Mouse (Mus musculus): ENCODE results near the gene Tpsg1. TPM values are rescaled to one million over a fixed set of nuclear protein-coding genes. Genes with fewer than 3 reads are reported as not detected.

Gene Tpsg1
- total RNA-seq, 2 experiments from 2014 or later = not detected

GRCm38 (mm10) chr17:25405224-25405895 lies 36.3 kb downstream of the Tpsg1 start:
- no peak for DNase-seq (ENCODE audit: extremely low spot score in 1 of 2, low spot score in 2 of 2)
- intact Hi-C loops (cut with DNase I) = no loop called here

GRCm38 (mm10) chr17:25406011-25406441 lies 37.0 kb downstream of the Tpsg1 start:
- intact Hi-C loops (cut with DNase I) = no loop called here
- DNase-seq (ENCODE audit: extremely low spot score in 1 of 2, low spot score in 2 of 2) = peak in 1 of 2 experiments; percentile 74

GRCm38 (mm10) chr17:25407352-25407751 lies 38.3 kb downstream of the Tpsg1 start:
- intact Hi-C loops (cut with DNase I) = no loop called here
- DNase-seq (ENCODE audit: extremely low spot score in 1 of 2, low spot score in 2 of 2) = peak; percentile 51 to 58

GRCm38 (mm10) chr17:25408302-25408999 lies 39.4 kb downstream of the Tpsg1 start:
- intact Hi-C loops (cut with DNase I) = no loop called here

DNA sequence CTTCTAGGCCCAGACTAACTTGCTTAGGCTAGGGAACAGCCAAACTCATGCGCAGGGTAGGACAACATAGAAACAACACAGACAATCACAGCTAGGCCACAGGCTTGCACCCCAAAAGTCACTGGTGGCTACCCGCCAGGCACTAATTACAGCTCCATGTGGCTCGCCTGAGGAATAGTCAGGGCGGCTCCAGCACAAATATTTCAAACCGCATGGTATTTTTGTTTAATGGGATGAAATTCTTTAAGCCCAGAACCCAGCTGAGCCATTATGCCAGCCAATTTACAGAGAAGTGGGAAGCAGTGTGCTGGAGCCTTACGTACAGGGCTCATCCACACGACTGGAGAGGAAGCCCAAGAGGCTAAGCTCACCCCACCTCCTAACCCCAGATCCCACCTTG lies 40.5 kb downstream of the Tpsg1 start:
- no peak for DNase-seq (ENCODE audit: extremely low spot score in 1 of 2, low spot score in 2 of 2)
- intact Hi-C loops (cut with DNase I) = no loop called here

More at GRCm38 (mm10) chr17:25408302-25408999, 39.4 kb downstream of the Tpsg1 start:
- DNase-seq (ENCODE audit: extremely low spot score in 1 of 2, low spot score in 2 of 2) = no peak

DNA sequence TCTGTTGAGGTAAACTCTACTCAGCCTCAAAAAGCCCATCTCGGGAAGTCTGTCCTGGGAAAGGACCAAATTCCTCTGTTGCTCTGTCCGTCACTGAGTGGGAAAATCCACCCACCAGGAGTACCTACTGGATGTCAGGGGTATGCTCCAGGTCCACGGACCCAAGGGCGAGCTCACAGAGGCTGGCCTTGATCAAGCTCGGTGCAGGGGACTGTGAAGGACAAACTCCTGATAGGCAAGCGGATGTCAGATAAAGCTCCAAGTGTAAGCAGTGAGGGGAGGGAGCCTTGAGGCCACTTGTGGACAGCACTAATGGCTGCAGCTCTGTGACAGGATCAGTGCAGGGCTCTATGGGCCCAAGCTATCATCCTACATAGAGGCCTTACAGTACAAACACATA lies 41.1 kb downstream of the Tpsg1 start:
- no peak for DNase-seq (ENCODE audit: extremely low spot score in 1 of 2, low spot score in 2 of 2)
- intact Hi-C loops (cut with DNase I) = no loop called here

DNA sequence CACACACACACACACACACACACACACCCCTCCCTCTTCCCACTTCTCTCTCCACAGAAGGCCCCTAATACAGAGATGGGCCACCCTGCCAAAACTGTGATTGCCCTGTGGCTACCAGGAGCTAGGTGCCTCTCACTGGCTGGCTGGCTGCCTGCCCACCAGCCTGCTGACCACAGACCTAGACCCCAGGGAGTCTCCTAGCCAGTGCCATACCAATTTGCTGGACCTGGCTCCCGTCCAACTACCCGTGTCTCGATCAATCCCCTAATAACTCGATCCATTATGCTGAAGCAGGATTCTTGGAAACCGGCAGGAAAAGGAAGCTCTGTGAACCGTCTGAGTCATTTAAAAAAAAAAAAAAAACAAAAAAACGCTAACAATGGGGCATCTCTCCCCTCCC lies 41.7 kb downstream of the Tpsg1 start:
- intact Hi-C loops (cut with DNase I) = no loop called here
- DNase-seq (ENCODE audit: extremely low spot score in 1 of 2, low spot score in 2 of 2) = no peak

GRCm38 (mm10) chr17:25411251-25411650 lies 42.2 kb downstream of the Tpsg1 start:
- intact Hi-C loops (cut with DNase I) = no loop called here
- no peak for DNase-seq (ENCODE audit: extremely low spot score in 1 of 2, low spot score in 2 of 2)

GRCm38 (mm10) chr17:25414209-25414608 lies 45.1 kb downstream of the Tpsg1 start:
- DNase-seq (ENCODE audit: extremely low spot score in 1 of 2, low spot score in 2 of 2) = no peak
- intact Hi-C loops (cut with DNase I) = no loop called here

DNA sequence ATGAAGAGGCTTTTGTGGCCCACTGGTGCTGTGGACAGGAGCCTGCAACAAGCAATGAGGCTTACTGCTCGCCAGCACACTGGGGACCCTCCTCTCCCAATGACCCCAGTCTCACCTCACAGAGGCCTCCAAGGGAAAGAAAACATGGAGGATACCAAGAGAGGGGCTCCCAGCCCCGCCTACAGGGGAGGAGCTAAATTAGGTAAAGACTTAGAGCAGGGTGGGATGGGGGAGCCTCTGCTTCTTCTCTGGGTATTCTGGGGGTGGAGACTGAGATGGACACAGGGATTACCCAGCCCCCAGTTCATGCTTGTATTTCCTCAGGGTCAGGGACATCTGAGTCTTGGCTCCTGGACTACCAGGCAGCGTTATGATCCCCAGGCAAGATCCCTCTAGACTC lies 45.8 kb downstream of the Tpsg1 start:
- no peak for DNase-seq (ENCODE audit: extremely low spot score in 1 of 2, low spot score in 2 of 2)
- intact Hi-C loops (cut with DNase I) = no loop called here

DNA sequence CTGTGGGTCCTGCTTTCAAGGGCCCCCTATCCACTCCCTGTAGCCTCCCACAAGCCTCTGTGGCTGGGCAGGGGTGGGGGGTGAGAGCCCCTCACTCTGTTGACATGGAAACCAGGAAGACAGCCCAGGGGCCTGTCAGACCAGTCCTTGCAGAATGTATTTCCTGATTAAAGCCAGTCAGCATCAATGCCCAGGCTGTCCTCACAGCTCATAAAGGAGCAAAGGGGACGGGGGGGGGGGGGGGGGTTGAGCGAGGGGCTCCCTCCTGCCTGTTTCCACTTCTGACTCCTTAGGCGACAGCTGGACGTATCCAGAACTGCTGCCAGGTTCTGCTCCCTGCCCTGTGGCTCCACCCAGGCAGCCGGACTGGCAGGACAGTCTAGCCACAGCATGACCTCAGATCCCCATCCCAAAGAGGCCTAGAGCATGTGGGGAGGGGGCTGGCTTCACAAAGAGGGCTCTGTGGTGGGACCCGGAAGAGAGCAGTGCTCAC lies 46.4 kb downstream of the Tpsg1 start:
- intact Hi-C loops (cut with DNase I) = no loop called here
- DNase-seq (ENCODE audit: extremely low spot score in 1 of 2, low spot score in 2 of 2) = no peak

DNA sequence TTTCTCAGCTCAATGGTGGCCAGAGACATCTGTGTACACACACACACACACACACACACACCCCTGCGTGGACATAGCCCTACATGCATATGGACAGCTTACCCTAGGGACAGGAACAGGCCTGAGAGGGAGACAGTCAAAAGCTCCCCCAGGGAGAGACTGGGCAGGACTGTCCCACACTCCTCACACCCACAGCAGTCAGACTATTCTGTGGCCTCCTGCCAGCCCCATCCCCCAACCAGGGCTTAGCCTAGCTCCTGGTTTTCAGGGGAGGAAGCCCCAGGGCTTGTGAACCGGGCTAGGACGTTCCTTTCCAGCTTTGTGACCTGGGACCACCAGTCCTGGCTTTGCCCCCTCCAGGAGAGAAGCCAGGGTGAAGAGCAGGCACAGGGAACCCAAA lies 47.1 kb downstream of the Tpsg1 start:
- peak in 1 of 2 experiments; percentile 76 for DNase-seq (ENCODE audit: extremely low spot score in 1 of 2, low spot score in 2 of 2)
- intact Hi-C loops (cut with DNase I) = no loop called here

- DNase-seq (ENCODE audit: extremely low spot score in 1 of 2, low spot score in 2 of 2) = no peak
- intact Hi-C loops (cut with DNase I) = no loop called here
Observed at GRCm38 (mm10) chr17:25417990-25418389, 48.9 kb downstream of the Tpsg1 start.

DNA sequence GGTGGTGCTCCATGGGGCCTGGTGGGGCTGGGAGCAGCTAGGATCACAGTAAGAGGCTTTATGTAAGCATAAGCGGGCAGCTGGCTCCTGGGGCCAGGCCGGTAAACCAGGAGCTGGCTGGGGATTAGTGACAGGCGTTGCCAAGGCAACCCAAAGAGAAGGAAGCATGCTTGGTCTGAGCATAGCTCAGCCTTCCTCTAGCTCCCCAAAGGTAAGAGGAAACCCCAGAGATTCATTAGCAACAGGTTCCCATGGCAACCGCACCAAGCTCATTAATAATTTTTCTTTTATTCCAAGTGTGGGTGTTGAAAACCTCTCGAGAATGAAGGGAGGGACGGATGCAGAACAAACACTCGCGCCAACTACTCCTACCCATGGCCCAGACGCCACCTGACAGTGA lies 49.9 kb downstream of the Tpsg1 start:
- peak in 1 of 2 experiments; percentile 38 for DNase-seq (ENCODE audit: extremely low spot score in 1 of 2, low spot score in 2 of 2)
- intact Hi-C loops (cut with DNase I) = no loop called here

DNA sequence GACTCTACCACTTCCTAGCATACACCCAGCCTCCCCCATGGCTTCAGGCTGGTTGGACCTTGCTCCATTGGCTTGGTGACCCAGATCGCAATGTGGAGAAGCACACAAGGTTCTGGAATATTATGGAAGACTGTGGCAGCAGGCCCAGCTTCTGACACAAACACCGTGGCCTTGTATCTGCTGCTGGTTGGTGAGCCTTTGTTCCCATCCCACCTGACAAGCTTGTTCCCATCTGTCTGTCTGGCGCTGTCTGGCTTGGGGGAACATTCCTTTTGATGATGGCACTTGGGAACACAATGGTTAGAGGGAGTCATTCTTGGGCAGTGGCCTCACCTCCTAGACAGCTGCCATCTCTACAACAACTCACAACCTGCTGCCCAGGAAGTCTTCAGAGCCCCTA lies 51.9 kb downstream of the Tpsg1 start:
- DNase-seq (ENCODE audit: extremely low spot score in 1 of 2, low spot score in 2 of 2) = no peak
- intact Hi-C loops (cut with DNase I) = no loop called here

Other genes with a start within 250 kb of the Tpsg1 start
- 1 to 10 TPM; 2.0 to 2.3 TPM for gene Ptx4, start 248.5 kb upstream of the Tpsg1 start, total RNA-seq (2021)
- 10 to 100 TPM; 44.6 to 44.9 TPM for gene Clcn7, start 235.9 kb upstream of the Tpsg1 start, total RNA-seq (2021)
- gene Ccdc154, start 206.8 kb upstream of the Tpsg1 start, total RNA-seq (2021) = not detected
- gene Gm38655, start 193.8 kb upstream of the Tpsg1 start, total RNA-seq (2021) = not detected
- 10 to 100 TPM; 17.6 to 17.9 TPM for gene BC003965, start 184.7 kb upstream of the Tpsg1 start, total RNA-seq (2021)
- 10 to 100 TPM; 31.8 to 32.3 TPM for gene Unkl, start 180.9 kb upstream of the Tpsg1 start, total RNA-seq (2021)
- 10 to 100 TPM; 60.4 to 67.4 TPM for gene Gnptg, start 129.1 kb upstream of the Tpsg1 start, total RNA-seq (2021)
- 10 to 100 TPM; 28.6 to 30.3 TPM for gene Tsr3, start 129.1 kb upstream of the Tpsg1 start, total RNA-seq (2021)
- gene Baiap3, start 112.9 kb upstream of the Tpsg1 start, total RNA-seq (2021) = 10 to 100 TPM; 17.4 to 35.0 TPM
- gene Ube2i, start 94.7 kb upstream of the Tpsg1 start, total RNA-seq (2021) = 100 to 1,000 TPM; 225 to 230 TPM
- not detected for gene Prss34, start 70.9 kb upstream of the Tpsg1 start, total RNA-seq (2021)
- gene Prss28, start 60.6 kb upstream of the Tpsg1 start, total RNA-seq (2021) = not detected
- not detected for gene Prss29, start 50.6 kb upstream of the Tpsg1 start, total RNA-seq (2021)
- not detected for gene Tpsab1, start 23.7 kb upstream of the Tpsg1 start, total RNA-seq (2021)
- under 1 TPM; 0.54 to 0.77 TPM for gene Tpsb2, start 3.0 kb upstream of the Tpsg1 start, total RNA-seq (2021)
- 10 to 100 TPM; 53.7 to 62.9 TPM for gene Cacna1h, start 64.5 kb downstream of the Tpsg1 start, total RNA-seq (2021)
- gene Tekt4, start 85.3 kb downstream of the Tpsg1 start, total RNA-seq (2021) = 1 to 10 TPM in 1 of 2 experiments, under 1 TPM in 1; 0.39 to 4.8 TPM
- gene Sstr5, start 128.0 kb downstream of the Tpsg1 start, total RNA-seq (2021) = under 1 TPM; 0.34 to 0.55 TPM
- 10 to 100 TPM; 45.3 to 56.2 TPM for gene Sox8, start 201.4 kb downstream of the Tpsg1 start, total RNA-seq (2021)
- gene Lmf1, start 209.8 kb downstream of the Tpsg1 start, total RNA-seq (2021) = 10 to 100 TPM; 22.2 to 23.4 TPM